Mouse (Mus musculus): Measurements from ENCODE around the gene Tuba1a. TPM values are rescaled to one million over a fixed set of nuclear protein-coding genes. Genes with fewer than 3 reads are reported as not detected.
A peak's percentile ranks its signal among the peaks of the same experiment; 100 is the strongest.
"Not testable (repeated sequence)": the region's sequence is repeated elsewhere in the genome, so short reads cannot be mapped to it uniquely, and the experiment has no call there.

Tuba1a gene
- polyA plus RNA-seq, 1 experiment, result not detected

DNA sequence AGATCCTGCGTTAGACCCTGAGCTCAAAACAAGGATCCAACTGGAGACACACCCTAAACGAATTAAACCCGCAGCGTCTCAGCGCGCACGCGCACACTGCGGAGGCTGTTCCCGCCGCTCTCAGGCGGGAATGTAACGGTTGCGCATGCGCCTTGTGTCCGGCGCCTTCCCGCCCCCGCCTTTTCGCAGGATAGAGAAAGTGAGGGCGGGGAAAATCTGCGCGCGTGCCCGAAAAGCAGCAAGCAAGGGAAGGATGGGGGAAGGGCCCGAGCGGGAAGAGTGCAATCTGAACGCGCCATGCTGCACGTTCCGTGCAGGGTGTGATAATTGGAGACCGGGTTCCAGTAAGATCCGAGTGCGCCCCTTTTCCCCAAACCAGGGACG lies 19.7 kb downstream of the Tuba1a start:
- Histone ChIP-seq H3K27ac (ENCODE audit: insufficient read depth, low read depth, low read length) (peak overlapping the region; percentile 96), H3K4me1 (ENCODE audit: control insufficient read depth, insufficient read depth, low read length) (peaks cover 7% of the 10 kb centered on the region), H3K4me3 (ENCODE audit: insufficient read depth, low read depth, low read length) (peak overlapping the region; percentile 90)
- WGBS, result under 1% methylated on average over 35 of the region's 35 CpGs
- TF ChIP-seq CTCF (IDR thresholded peaks at IDR 0.05; ENCODE audit: insufficient read depth, low read depth, low read length), result no peak
- TF ChIP-seq POLR2A (IDR thresholded peaks at IDR 0.05; ENCODE audit: insufficient read depth, low read depth, low read length), result no peak

DNA sequence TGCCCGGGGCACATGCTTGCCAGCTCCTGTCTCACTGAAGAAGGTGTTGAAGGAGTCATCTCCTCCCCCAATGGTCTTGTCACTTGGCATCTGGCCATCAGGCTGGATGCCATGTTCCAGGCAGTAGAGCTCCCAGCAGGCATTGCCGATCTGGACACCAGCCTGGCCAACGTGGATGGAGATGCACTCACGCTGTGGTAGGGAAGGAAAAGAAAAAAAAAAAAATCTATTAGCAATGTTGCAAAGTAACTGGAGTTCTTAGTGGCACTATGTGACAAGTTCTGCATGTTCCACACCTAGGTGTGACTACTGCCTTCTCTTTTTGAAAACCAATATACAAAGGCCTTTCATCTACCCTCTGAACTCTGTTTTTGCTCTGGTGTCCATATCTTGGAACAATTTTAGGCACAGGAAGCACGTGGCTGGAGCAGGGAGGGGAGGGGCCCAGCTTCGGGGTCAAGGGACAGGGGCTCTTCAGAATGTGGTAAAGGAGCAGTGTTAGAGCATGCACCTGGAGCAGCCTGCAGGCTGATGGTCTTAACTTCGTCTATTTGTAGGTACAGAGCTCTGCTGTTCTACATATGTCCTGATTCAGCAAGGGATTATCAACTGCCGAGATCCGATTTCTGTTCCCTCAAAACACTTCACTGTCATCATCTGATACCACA lies 20.4 kb downstream of the Tuba1a start:
- 3% methylated on average over 8 of the region's 9 CpGs for WGBS
- peak overlapping the region; percentile 21; the same call in 1 of the 2 replicates for H3K27ac ChIP-seq (ENCODE audit: insufficient read depth, low read depth, low read length)
- not testable (repeated sequence) for H3K4me1 ChIP-seq (ENCODE audit: control insufficient read depth, insufficient read depth, low read length)
- peak overlapping the region; percentile 44 for H3K4me3 ChIP-seq (ENCODE audit: insufficient read depth, low read depth, low read length)

DNA sequence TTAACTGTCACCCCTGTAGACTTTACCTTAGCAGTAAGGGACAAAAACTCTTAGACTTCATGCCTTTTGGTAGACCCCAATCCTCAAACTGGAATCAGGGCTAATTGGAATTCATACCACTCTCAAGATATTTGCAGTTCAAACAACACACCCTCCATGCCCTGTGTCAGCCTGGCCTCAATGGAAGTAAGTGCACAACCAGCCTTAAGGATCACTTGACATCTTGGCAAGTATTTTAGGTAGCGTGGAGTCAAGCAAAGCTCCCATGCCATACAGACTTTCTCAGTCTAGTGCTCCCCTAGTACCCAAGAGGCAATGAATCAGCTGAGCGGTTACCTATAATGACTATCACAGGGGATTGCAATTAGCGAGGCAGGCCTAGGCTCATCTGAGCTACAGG lies 22.5 kb downstream of the Tuba1a start:
- peaks cover 10% of the 10 kb centered on the region for H3K4me1 ChIP-seq (ENCODE audit: control insufficient read depth, insufficient read depth, low read length)
- no peak for TF ChIP-seq POLR2A (IDR thresholded peaks at IDR 0.05; ENCODE audit: insufficient read depth, low read depth, low read length)
- no peak for TF ChIP-seq CTCF (IDR thresholded peaks at IDR 0.05; ENCODE audit: insufficient read depth, low read depth, low read length)

DNA sequence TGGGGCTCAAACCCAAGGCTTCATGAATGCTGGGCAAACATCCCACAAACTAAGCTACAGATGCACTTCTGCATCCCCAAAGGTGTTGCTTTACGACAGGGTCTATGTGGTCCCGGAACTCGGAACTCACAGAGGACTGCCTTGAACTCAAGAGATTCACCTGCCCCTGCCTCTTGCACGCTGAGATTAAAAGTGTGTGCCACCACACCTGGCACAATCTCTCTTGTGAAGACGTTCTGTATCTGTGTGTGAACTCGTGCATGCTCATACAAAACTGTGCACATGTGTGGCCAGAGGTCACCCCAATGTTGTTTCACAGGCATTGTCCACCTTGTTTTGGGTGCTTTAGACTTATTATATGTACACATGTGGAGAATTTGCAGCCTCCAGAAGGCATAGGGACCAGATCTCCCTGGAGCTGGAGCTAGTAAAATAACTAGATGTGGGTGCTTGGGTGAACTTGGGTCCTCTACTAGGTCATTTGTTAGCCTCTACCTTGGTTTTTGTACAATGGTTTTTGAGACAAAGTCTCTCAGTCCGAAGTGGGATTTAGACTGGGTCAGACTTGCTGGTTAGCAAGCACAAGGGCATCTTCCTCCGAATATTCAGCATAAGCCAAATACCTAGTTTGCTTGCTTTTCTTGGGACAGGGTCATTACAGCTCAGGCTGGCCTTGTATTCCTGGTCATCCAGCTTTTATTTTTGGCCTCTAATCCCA lies 23.3 kb downstream of the Tuba1a start:
- no peak for TF ChIP-seq POLR2A (IDR thresholded peaks at IDR 0.05; ENCODE audit: insufficient read depth, low read depth, low read length)
- no peak for TF ChIP-seq CTCF (IDR thresholded peaks at IDR 0.05; ENCODE audit: insufficient read depth, low read depth, low read length)
- WGBS, result 58% methylated on average over 8 of the region's 8 CpGs

More for the DNA sequence above, 22.5 kb downstream of the Tuba1a start:
- H3K4me3 ChIP-seq (ENCODE audit: insufficient read depth, low read depth, low read length), result no peak overlapping the region
- WGBS, result 51% methylated on average over 3 of the region's 3 CpGs
- no peak overlapping the region for H3K27ac ChIP-seq (ENCODE audit: insufficient read depth, low read depth, low read length)

DNA sequence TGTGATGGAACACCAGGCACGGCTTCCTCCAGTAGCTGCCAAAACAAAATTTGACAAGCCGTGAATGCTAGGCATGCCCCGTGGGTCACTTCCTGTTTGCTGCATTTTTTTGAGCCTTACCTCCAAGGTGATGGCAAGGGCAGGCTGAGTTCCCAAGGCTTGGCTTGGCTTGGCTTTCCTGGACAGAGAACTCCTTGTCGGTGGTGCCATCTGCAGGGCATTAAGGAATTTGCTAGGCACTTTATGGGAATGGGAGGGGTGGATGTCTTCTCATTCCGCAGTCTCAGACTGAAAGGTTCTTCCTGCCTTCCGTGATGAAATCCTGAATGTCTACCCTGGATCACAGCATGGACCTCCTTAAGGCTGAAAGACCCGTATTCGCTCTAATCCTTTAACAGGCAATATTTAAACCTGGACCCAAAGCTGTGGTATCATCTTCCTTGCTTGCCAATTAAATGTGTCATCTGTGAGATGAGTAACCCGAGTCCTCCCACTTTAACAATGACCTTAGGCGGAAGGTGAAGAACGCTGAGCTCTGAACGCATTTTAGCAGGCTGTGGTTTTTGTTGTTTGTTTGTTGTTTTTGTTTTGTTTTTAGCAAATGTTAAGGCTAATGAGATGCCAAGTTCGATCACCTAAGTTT lies 24.8 kb downstream of the Tuba1a start:
- Histone ChIP-seq H3K27ac (ENCODE audit: insufficient read depth, low read depth, low read length) (no peak overlapping the region), H3K4me3 (ENCODE audit: insufficient read depth, low read depth, low read length) (no peak overlapping the region), H3K4me1 (ENCODE audit: control insufficient read depth, insufficient read depth, low read length) (peaks cover 5% of the 10 kb centered on the region)
- WGBS, result 12% methylated on average over 13 of the region's 13 CpGs
- TF ChIP-seq CTCF (IDR thresholded peaks at IDR 0.05; ENCODE audit: insufficient read depth, low read depth, low read length) (peak; percentile 60; the same call in 1 of the 2 replicates), POLR2A (IDR thresholded peaks at IDR 0.05; ENCODE audit: insufficient read depth, low read depth, low read length) (no peak)

More for the DNA sequence above, 23.3 kb downstream of the Tuba1a start:
- peaks cover 6% of the 10 kb centered on the region for H3K4me1 ChIP-seq (ENCODE audit: control insufficient read depth, insufficient read depth, low read length)
- no peak overlapping the region for H3K27ac ChIP-seq (ENCODE audit: insufficient read depth, low read depth, low read length)
- H3K4me3 ChIP-seq (ENCODE audit: insufficient read depth, low read depth, low read length), result no peak overlapping the region

DNA sequence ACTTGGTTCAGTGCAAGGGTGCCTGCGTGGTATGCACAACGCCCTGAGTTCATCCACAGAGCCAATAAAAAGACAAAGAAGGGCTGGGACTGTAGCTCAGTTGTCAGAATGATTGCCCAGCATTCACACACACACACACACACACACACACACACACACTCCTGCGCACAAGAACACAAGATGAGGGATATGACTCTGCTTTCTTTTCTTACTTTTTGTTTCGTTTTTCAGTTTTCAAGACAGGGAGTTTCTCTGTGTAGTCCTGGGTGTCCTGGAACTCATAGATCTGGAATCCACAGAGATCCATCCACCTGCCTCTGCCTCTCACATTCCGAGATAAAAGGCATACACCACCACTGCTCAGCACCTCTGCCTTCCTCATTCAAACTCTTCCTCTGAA lies 25.9 kb downstream of the Tuba1a start:
- no peak overlapping the region for H3K4me3 ChIP-seq (ENCODE audit: insufficient read depth, low read depth, low read length)
- peaks cover 3% of the 10 kb centered on the region for H3K4me1 ChIP-seq (ENCODE audit: control insufficient read depth, insufficient read depth, low read length)
- WGBS, result 82% methylated on average over 5 of the region's 5 CpGs
- no peak overlapping the region for H3K27ac ChIP-seq (ENCODE audit: insufficient read depth, low read depth, low read length)
- no peak for TF ChIP-seq POLR2A (IDR thresholded peaks at IDR 0.05; ENCODE audit: insufficient read depth, low read depth, low read length)
- TF ChIP-seq CTCF (IDR thresholded peaks at IDR 0.05; ENCODE audit: insufficient read depth, low read depth, low read length), result no peak

DNA sequence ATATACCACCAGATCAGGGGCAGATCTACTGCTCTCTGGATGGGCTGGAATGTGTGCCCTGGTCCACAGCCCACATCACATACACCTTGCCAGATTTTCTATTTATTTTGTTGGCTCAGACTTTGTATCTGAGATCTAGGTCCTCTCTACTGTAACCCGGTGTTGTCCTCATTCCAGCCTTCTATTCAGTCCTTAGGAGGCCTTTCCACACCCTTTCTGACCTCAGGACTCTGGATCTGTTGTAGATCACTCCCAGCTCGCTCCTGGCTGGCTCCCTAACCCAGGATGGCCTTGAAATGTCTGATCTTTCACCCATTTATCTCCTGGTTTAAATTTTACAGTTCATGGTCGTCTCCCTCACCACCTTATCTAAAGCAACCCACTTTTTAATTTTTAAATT lies 28.8 kb downstream of the Tuba1a start:
- TF ChIP-seq POLR2A (IDR thresholded peaks at IDR 0.05; ENCODE audit: insufficient read depth, low read depth, low read length) (no peak), CTCF (IDR thresholded peaks at IDR 0.05; ENCODE audit: insufficient read depth, low read depth, low read length) (no peak)
- H3K4me1 ChIP-seq (ENCODE audit: control insufficient read depth, insufficient read depth, low read length), result peaks cover 3% of the 10 kb centered on the region
- no peak overlapping the region for H3K27ac ChIP-seq (ENCODE audit: insufficient read depth, low read depth, low read length)
- 84% methylated on average over 3 of the region's 3 CpGs for WGBS
- H3K4me3 ChIP-seq (ENCODE audit: insufficient read depth, low read depth, low read length), result no peak overlapping the region

DNA sequence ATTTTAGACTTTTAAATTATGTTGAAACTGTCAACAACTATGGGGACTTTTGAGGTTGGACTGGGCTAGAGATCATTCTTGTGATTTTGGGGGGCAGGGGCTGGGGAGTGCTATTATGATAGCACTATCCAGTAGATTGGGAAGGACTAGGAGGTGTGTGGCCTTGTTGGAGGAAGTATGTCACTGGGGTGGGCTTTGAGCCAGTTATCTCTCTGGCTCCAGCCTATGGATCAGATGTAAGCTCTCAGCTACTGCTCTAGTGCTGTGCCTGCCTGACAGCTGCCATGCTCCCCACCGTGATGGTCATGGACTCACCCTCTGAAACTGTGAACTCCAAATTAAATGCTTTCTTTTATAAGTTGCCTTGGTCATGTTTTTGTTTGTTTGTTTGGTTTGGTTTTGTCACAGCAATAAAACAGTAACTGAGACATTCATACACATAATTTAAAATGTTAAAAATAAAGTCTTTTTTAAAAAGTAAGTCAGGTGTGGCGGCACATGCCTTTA lies 30.4 kb downstream of the Tuba1a start:
- WGBS, result 83% methylated on average over 2 of the region's 2 CpGs
- Histone ChIP-seq H3K4me1 (ENCODE audit: control insufficient read depth, insufficient read depth, low read length) (no peaks in the 10 kb centered on the region), H3K27ac (ENCODE audit: insufficient read depth, low read depth, low read length) (no peak overlapping the region), H3K4me3 (ENCODE audit: insufficient read depth, low read depth, low read length) (no peak overlapping the region)
- TF ChIP-seq CTCF (IDR thresholded peaks at IDR 0.05; ENCODE audit: insufficient read depth, low read depth, low read length) (no peak), POLR2A (IDR thresholded peaks at IDR 0.05; ENCODE audit: insufficient read depth, low read depth, low read length) (no peak)

DNA sequence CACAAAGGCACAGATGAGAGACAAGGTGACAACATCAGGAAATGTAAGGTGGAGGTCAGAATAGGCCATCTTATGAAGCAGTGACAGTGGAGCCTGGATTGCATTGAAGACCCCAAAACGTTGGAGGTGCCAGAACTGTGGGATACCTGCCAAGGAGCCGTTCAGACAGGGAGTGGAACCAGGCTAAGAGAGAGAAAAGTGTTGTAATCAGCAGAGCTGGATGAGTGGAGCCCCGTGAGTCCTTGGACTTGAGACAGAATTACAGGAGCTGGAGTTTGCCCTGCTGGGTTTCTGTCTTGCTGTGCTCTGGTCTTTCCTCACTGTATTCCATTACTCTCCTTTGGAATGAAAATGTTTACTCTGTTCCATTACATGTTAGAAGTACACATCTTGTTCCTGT lies 30.9 kb downstream of the Tuba1a start:
- Histone ChIP-seq H3K4me3 (ENCODE audit: insufficient read depth, low read depth, low read length) (no peak overlapping the region), H3K4me1 (ENCODE audit: control insufficient read depth, insufficient read depth, low read length) (no peaks in the 10 kb centered on the region), H3K27ac (ENCODE audit: insufficient read depth, low read depth, low read length) (no peak overlapping the region)
- 40% methylated on average over 3 of the region's 3 CpGs for WGBS
- no peak for TF ChIP-seq CTCF (IDR thresholded peaks at IDR 0.05; ENCODE audit: insufficient read depth, low read depth, low read length)
- TF ChIP-seq POLR2A (IDR thresholded peaks at IDR 0.05; ENCODE audit: insufficient read depth, low read depth, low read length), result no peak

Measured in olfactory bulb, adult 2 months (tissue).